Mouse (Mus musculus): ENCODE measurements around the gene Pde1c. TPM values are rescaled to one million over a fixed set of nuclear protein-coding genes. Genes with fewer than 3 reads are reported as not detected.

Pde1c gene
- polyA plus RNA-seq, 1 experiment from 2014 or later: 13.9 TPM

GRCm38 (mm10) chr6:56029986-56030385 is 538.9 kb downstream of the Pde1c start:
- H3K4me2 ChIP-seq (ENCODE audit: low read length): no peak overlapping the region
- H3K4me1 ChIP-seq (ENCODE audit: control insufficient read depth, insufficient read depth, low read length): no peaks in the 10 kb centered on the region
- no peaks in the 10 kb centered on the region for H3K9me3 ChIP-seq (ENCODE audit: control insufficient read depth, low read length)
- no peak overlapping the region for H3K4me3 ChIP-seq (replicated peaks; ENCODE audit: low read depth, low read length)
- WGBS: 20% methylated on average over 5 of the region's 5 CpGs
- H3K27ac ChIP-seq (replicated peaks; ENCODE audit: low read depth, low read length): no peak overlapping the region
- no peaks in the 10 kb centered on the region for H3K36me3 ChIP-seq (ENCODE audit: control insufficient read depth, insufficient read depth, low read length)
- no peaks in the 10 kb centered on the region for H3K27me3 ChIP-seq (ENCODE audit: control insufficient read depth, insufficient read depth, low read length)
- DNase-seq (no peak), ATAC-seq (ENCODE audit: low FRiP score, low TSS enrichment) (no peak)
- H3K9ac ChIP-seq (replicated peaks; ENCODE audit: low read length): no peak overlapping the region

GRCm38 (mm10) chr6:56027966-56028365 is 540.9 kb downstream of the Pde1c start:
- no peak for ATAC-seq (ENCODE audit: low FRiP score, low TSS enrichment)
- WGBS: 92% methylated on average over 5 of the region's 5 CpGs
- DNase-seq: no peak

GRCm38 (mm10) chr6:56027318-56027717 is 541.6 kb downstream of the Pde1c start:
- Histone ChIP-seq H3K27ac (replicated peaks; ENCODE audit: low read depth, low read length) (no peak overlapping the region), H3K4me1 (ENCODE audit: control insufficient read depth, insufficient read depth, low read length) (no peaks in the 10 kb centered on the region), H3K36me3 (ENCODE audit: control insufficient read depth, insufficient read depth, low read length) (no peaks in the 10 kb centered on the region), H3K9ac (replicated peaks; ENCODE audit: low read length) (no peak overlapping the region), H3K4me3 (replicated peaks; ENCODE audit: low read depth, low read length) (no peak overlapping the region), H3K9me3 (ENCODE audit: control insufficient read depth, low read length) (no peaks in the 10 kb centered on the region), H3K27me3 (ENCODE audit: control insufficient read depth, insufficient read depth, low read length) (no peaks in the 10 kb centered on the region), H3K4me2 (ENCODE audit: low read length) (no peak overlapping the region)
- no peak for ATAC-seq (ENCODE audit: low FRiP score, low TSS enrichment)
- 69% methylated on average over 6 of the region's 6 CpGs for WGBS
- DNase-seq: peak; percentile 57

More at GRCm38 (mm10) chr6:56027966-56028365, 540.9 kb downstream of the Pde1c start:
- Histone ChIP-seq H3K27ac (replicated peaks; ENCODE audit: low read depth, low read length) (no peak overlapping the region), H3K4me2 (ENCODE audit: low read length) (no peak overlapping the region), H3K36me3 (ENCODE audit: control insufficient read depth, insufficient read depth, low read length) (no peaks in the 10 kb centered on the region), H3K9ac (replicated peaks; ENCODE audit: low read length) (no peak overlapping the region), H3K4me3 (replicated peaks; ENCODE audit: low read depth, low read length) (no peak overlapping the region), H3K9me3 (ENCODE audit: control insufficient read depth, low read length) (no peaks in the 10 kb centered on the region), H3K4me1 (ENCODE audit: control insufficient read depth, insufficient read depth, low read length) (no peaks in the 10 kb centered on the region), H3K27me3 (ENCODE audit: control insufficient read depth, insufficient read depth, low read length) (no peaks in the 10 kb centered on the region)

- ATAC-seq (ENCODE audit: low FRiP score, low TSS enrichment): no peak
- no peaks in the 10 kb centered on the region for H3K36me3 ChIP-seq (ENCODE audit: control insufficient read depth, insufficient read depth, low read length)
- no peak for DNase-seq
- no peaks in the 10 kb centered on the region for H3K4me1 ChIP-seq (ENCODE audit: control insufficient read depth, insufficient read depth, low read length)
- no peak overlapping the region for H3K4me3 ChIP-seq (replicated peaks; ENCODE audit: low read depth, low read length)
- no peak overlapping the region for H3K27ac ChIP-seq (replicated peaks; ENCODE audit: low read depth, low read length)
- H3K9ac ChIP-seq (replicated peaks; ENCODE audit: low read length): no peak overlapping the region
- H3K4me2 ChIP-seq (ENCODE audit: low read length): no peak overlapping the region
- no peaks in the 10 kb centered on the region for H3K27me3 ChIP-seq (ENCODE audit: control insufficient read depth, insufficient read depth, low read length)
- H3K9me3 ChIP-seq (ENCODE audit: control insufficient read depth, low read length): no peaks in the 10 kb centered on the region
- 63% methylated on average over 2 of the region's 2 CpGs for WGBS
Measured at GRCm38 (mm10) chr6:56025533-56025932, 543.4 kb downstream of the Pde1c start.

Small RNA genes within 50 kb of the gene (microRNA-seq; reads per million reads assigned to microRNA genes)
- gene Gm44413: not detected

Other genes starting within 250 kb of the Pde1c start
- gene Lsm5, start 135.6 kb upstream of the Pde1c start, polyA plus RNA-seq (2014; fragmentation: Nextera tagmentation; extraction: Ambion mirVana): 103 and 104 TPM in 2 replicates
- 42.8 and 54.6 TPM in 2 replicates for gene Avl9, start 145.8 kb upstream of the Pde1c start, polyA plus RNA-seq (2014; fragmentation: Nextera tagmentation; extraction: Ambion mirVana)
- 28.8 and 31.0 TPM in 2 replicates for gene Kbtbd2, start 228.7 kb upstream of the Pde1c start, polyA plus RNA-seq (2014; fragmentation: Nextera tagmentation; extraction: Ambion mirVana)